Mouse (Mus musculus) megakaryocyte, embryonic 14.5 days (primary cell): ENCODE measurements around the gene Enpp6.

ENCODE experiments used
- FLI1 ChIP-seq: IDR thresholded peaks from 2 replicates; pipeline ENCODE4 v1.6.1; 2012; ENCODE audit warnings: low read length, inconsistent platforms, mixed read lengths
- GATA1 ChIP-seq: IDR thresholded peaks from 3 replicates; pipeline ENCODE4 v1.6.1; 2012; ENCODE audit warnings: mixed read lengths, low read length, inconsistent platforms, borderline replicate concordance

DNA sequence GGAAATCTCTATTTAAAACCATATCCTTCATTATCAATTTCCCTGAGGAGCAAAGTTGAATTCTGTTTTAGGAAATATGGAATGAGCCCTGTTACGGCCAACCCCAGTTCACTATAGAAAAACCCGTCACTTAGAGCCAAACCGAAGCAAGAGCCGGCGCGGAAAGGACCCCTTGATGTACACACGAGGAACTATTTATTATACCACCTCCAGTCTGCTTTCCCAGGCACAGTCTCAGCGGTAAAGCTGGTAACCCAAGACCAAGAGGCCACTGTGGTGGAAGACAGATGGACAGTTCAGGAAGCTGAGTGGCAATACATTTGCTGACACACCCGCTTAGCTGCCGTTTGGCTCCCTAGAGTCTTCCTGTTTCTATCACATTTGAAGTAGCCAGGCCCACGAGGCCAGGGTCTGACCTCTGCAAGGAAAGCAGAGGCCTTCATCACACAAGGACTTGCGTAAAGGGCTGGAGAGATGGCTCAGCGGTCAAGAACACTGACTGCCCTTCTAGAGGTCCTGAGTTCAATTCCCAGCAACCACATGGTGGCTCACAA, 21.6 kb downstream of the Enpp6 start:
- TF ChIP-seq GATA1 (no peak), FLI1 (no peak)
